Mouse (Mus musculus) spleen, adult 2 months (tissue): Measurements from ENCODE around the gene Gm44805.

Source experiments
- CTCF ChIP-seq: fragments of 200-500 bp; IDR thresholded peaks from 2 replicates; pipeline ENCODE4 v1.5.1; 2011; ENCODE audit warnings: mild to moderate bottlenecking, inconsistent platforms; ENCODE audit not compliant: insufficient read depth, insufficient read length, insufficient replicate concordance; ENCODE audit errors: extremely low read depth
- POLR2A ChIP-seq: fragments of 200-500 bp; IDR thresholded peaks from 2 replicates; pipeline ENCODE4 v1.6.1; 2011; ENCODE audit warnings: low read depth, low read length, inconsistent platforms

DNA sequence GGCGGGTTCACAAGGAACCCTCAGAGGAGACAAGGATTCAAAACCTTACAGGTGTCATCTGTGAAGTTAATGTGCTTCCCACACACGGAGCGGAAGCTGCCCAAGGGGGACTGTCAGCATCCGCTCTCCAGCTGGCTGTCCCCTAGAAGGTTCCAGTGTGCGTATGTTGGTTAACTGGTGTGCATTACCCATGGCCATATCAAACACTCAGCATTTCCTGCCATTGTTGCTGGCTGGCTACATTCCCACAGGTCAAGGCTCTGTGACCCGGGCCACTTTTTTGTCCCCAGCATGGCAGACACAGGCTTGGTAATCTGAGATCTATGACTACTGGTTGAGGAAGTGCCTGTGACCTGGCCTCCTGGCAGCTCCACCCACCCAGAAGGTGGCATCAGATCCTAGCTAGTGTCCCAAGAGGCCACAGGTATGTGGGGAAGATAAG is 41.6 kb upstream of the Gm44805 start:
- TF ChIP-seq POLR2A (no peak), CTCF (no peak)
